Mouse (Mus musculus) lung, embryonic 16.5 days (tissue): ENCODE measurements around the gene Nanos3. TPM values are rescaled to one million over a fixed set of nuclear protein-coding genes. Genes with fewer than 3 reads are reported as not detected.

Source experiments
- ATAC-seq: fragments of 200-750 bp; cut with Nextera tagmentation; 2 replicates; pipeline ENCODE4 v1.8.0; 2017; ENCODE audit warnings: low read depth, mild to moderate bottlenecking, moderate library complexity
- H3K27ac ChIP-seq: fragments of 300-500 bp; sonication (generic); 2 replicates; pipeline ENCODE4 v1.5.1; 2014; ENCODE audit warnings: mild to moderate bottlenecking, control low read depth, low read length
- H3K27me3 ChIP-seq: fragments of 300-500 bp; sonication (generic); 2 replicates; pipeline ENCODE4 v1.6.1; 2014; ENCODE audit warnings: low read depth, low read length, mixed read lengths; ENCODE audit not compliant: control insufficient read depth, insufficient read depth
- H3K36me3 ChIP-seq: fragments of 300-500 bp; sonication (generic); 2 replicates; pipeline ENCODE4 v1.6.1; 2014; ENCODE audit warnings: low read length; ENCODE audit not compliant: control insufficient read depth, insufficient read depth
- H3K4me1 ChIP-seq: fragments of 300-500 bp; sonication (generic); replicated peaks from 2 replicates; pipeline ENCODE4 v1.6.1; 2014; ENCODE audit warnings: low read length, mixed read lengths; ENCODE audit not compliant: control insufficient read depth, insufficient read depth
- H3K4me2 ChIP-seq: fragments of 300-500 bp; sonication (generic); 2 replicates; pipeline ENCODE4 v1.6.1; 2014; ENCODE audit warnings: low read depth, low read length, control low read depth
- H3K4me3 ChIP-seq: fragments of 300-500 bp; sonication (generic); 2 replicates; pipeline ENCODE4 v1.5.1; 2014; ENCODE audit warnings: mild to moderate bottlenecking, low read length, control low read depth
- H3K9ac ChIP-seq: fragments of 300-500 bp; sonication (generic); 2 replicates; pipeline ENCODE4 v1.6.1; 2014; ENCODE audit warnings: low read length, control low read depth
- H3K9me3 ChIP-seq: fragments of 300-500 bp; sonication (generic); 2 replicates; pipeline ENCODE4 v1.6.1; 2016; ENCODE audit warnings: low read length; ENCODE audit not compliant: control insufficient read depth
- WGBS: fragments of 180-500 bp; shearing (Covaris S2); extraction: QIAGEN DNeasy Blood & Tissue Kit; methylation state at CpG from one replicate; pipeline ENCODE4 v1.1.7; 2014; 5-methylcytosine and 5-hydroxymethylcytosine counted together
- microRNA counts: library from miRNA; unstranded; fragments of <30 nt; microRNA quantifications from one replicate; lab custom pipeline; 2016
- microRNA-seq: library from miRNA; unstranded; fragments of <30 nt; microRNA quantifications from one replicate; pipeline ENCODE4, GENCODE M21; 2016
- polyA plus RNA-seq: library from polyadenylated mRNA; unstranded; fragments of >200 nt; fragmentation: Nextera tagmentation; extraction: Ambion mirVana; gene quantifications from 2 replicates; pipeline ENCODE4 v1.2.1, GENCODE M21; 2015

Gene Nanos3
- polyA plus RNA-seq, 1 experiment from 2014 or later: 3.5 TPM

DNA sequence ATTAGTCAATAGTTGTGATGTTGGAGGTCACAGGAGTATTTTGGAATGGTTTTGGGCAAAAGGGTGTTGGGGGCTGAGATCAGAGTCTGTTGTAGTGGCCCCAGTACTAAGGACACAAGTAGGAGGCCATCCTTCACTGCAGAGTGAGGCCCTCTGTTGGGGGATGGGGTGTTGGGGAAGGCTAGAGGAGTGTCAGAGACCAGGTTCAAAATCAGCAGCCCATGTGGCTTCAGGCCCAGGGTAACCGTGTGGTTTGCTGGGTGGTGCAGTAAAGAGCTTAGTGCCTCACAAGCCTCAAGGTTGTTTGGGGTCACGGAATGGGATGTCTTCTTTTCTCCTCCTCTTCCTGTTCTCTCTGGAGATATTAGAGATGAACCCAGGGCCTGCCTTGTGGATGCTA is 58.3 kb downstream of the Nanos3 start:
- no peaks in the 10 kb centered on the region for H3K36me3 ChIP-seq
- no peaks in the 10 kb centered on the region for H3K9me3 ChIP-seq
- H3K4me3 ChIP-seq: no peak overlapping the region
- no peaks in the 10 kb centered on the region for H3K27me3 ChIP-seq
- 66% methylated on average over 2 of the region's 2 CpGs for WGBS
- no peak overlapping the region for H3K27ac ChIP-seq
- peaks cover 6% of the 10 kb centered on the region; the same call in 1 of the 2 replicates for H3K4me1 ChIP-seq
- H3K9ac ChIP-seq: no peak overlapping the region
- no peak for ATAC-seq
- no peak overlapping the region for H3K4me2 ChIP-seq

GRCm38 (mm10) chr8:84125656-84126055 is 59.4 kb downstream of the Nanos3 start, which contains the start of gene Podnl1:
TSS of gene Podnl1 (plus strand) at chr8:84125989.
- Histone ChIP-seq H3K4me3 (no peak within 1 kb of the TSS), H3K36me3 (no peaks in the 10 kb centered on the region), H3K4me2 (no peak within 1 kb of the TSS), H3K9ac (no peak within 1 kb of the TSS), H3K9me3 (no peaks in the 10 kb centered on the region), H3K4me1 (peaks cover 6% of the 10 kb centered on the region; the same call in 1 of the 2 replicates), H3K27me3 (no peaks in the 10 kb centered on the region), H3K27ac (no peak within 1 kb of the TSS)
- ATAC-seq: peak; percentile 61
- 38% methylated on average over 9 of the region's 9 CpGs for WGBS

MicroRNAs within 50 kb of the gene (microRNA counts, 519-probe panel; counts per million panel counts)
- microRNA mmu-miR-181c (lab: Ali Mortazavi, UCI): 2,696 counts per million, percentile 49 among the panel's probes with 10 or more counts
- microRNA mmu-miR-23a (lab: Ali Mortazavi, UCI): 4,286 counts per million, percentile 86 among the panel's probes with 10 or more counts
- microRNA mmu-miR-27a (lab: Ali Mortazavi, UCI): 4,677 counts per million, percentile 93 among the panel's probes with 10 or more counts

Small RNA genes lying within 50 kb of the gene (microRNA-seq; reads per million reads assigned to microRNA genes)
- gene Gm25110 (not detected), gene Mir181c (5,135 reads per million, percentile 90 among the genes with 10 or more reads in this experiment), gene Mir181d (3,597 reads per million, percentile 87 among the genes with 10 or more reads in this experiment), gene Mir23a (18,018 reads per million, percentile 96 among the genes with 10 or more reads in this experiment), gene Mir24-2 (not detected), gene Mir27a (310 reads per million, percentile 63 among the genes with 10 or more reads in this experiment), gene Mir3074-2 (not detected)

Other genes starting within 250 kb of the Nanos3 start
- gene Gm10644, start 230.0 kb downstream of the Nanos3 start, polyA plus RNA-seq: 0.69 and 1.1 TPM in 2 replicates
- 76.7 and 82.8 TPM in 2 replicates for gene Asf1b, start 229.7 kb downstream of the Nanos3 start, polyA plus RNA-seq
- gene Prkaca, start 212.2 kb downstream of the Nanos3 start, polyA plus RNA-seq: 103 and 133 TPM in 2 replicates
- 8.4 and 11.0 TPM in 2 replicates for gene Samd1, start 187.5 kb downstream of the Nanos3 start, polyA plus RNA-seq
- 0.55 and 1.1 TPM in 2 replicates for gene 1700067K01Rik, start 183.7 kb downstream of the Nanos3 start, polyA plus RNA-seq
- gene 2210011C24Rik, start 173.0 kb downstream of the Nanos3 start, polyA plus RNA-seq: 3.5 and 4.4 TPM in 2 replicates
- gene Palm3, start 163.7 kb downstream of the Nanos3 start, polyA plus RNA-seq: 6.5 and 7.4 TPM in 2 replicates
- 1.6 and 2.0 TPM in 2 replicates for gene Il27ra, start 142.6 kb downstream of the Nanos3 start, polyA plus RNA-seq
- gene Rln3, start 140.2 kb downstream of the Nanos3 start, polyA plus RNA-seq: not detected in 2 replicates
- gene Gm10643, start 120.1 kb downstream of the Nanos3 start, polyA plus RNA-seq: 1.2 and 1.4 TPM in 2 replicates
- gene Rfx1, start 118.4 kb downstream of the Nanos3 start, polyA plus RNA-seq: 8.6 and 8.8 TPM in 2 replicates
- 6.9 and 8.5 TPM in 2 replicates for gene Dcaf15, start 80.4 kb downstream of the Nanos3 start, polyA plus RNA-seq
- 0.34 and 0.41 TPM in 2 replicates for gene Podnl1, start 59.2 kb downstream of the Nanos3 start, polyA plus RNA-seq
- 24.2 and 25.9 TPM in 2 replicates for gene Cc2d1a, start 37.3 kb downstream of the Nanos3 start, polyA plus RNA-seq
- gene 4930432K21Rik, start 37.2 kb downstream of the Nanos3 start, polyA plus RNA-seq: 1.5 and 2.0 TPM in 2 replicates
- gene Zswim4, start 51.8 kb upstream of the Nanos3 start, polyA plus RNA-seq: 14.4 and 14.6 TPM in 2 replicates
- gene D8Ertd738e, start 64.5 kb upstream of the Nanos3 start, polyA plus RNA-seq: 333 and 350 TPM in 2 replicates
- 51.4 and 51.9 TPM in 2 replicates for gene Mri1, start 72.1 kb upstream of the Nanos3 start, polyA plus RNA-seq
- gene Ccdc130, start 85.2 kb upstream of the Nanos3 start, polyA plus RNA-seq: 18.4 and 19.4 TPM in 2 replicates
- gene Cacna1a, start 203.2 kb upstream of the Nanos3 start, polyA plus RNA-seq: 1.9 and 2.7 TPM in 2 replicates